ENCODE assay signal across 8 mouse cellular contexts in genomic region chr2:104493021-104493950, GRCm38 (mm10). TPM values are rescaled to one million over a fixed set of nuclear protein-coding genes. Genes with fewer than 3 reads are reported as not detected.
DNase-seq lines count a peak whose midpoint lies in the region; ATAC-seq and TF ChIP-seq lines count a peak whose summit lies in the region.

No protein-coding gene starts in this region.

- intact Hi-C loops in gastrocnemius, adult 2 months (cut with DNase I): loop anchor here (2.0 to 10.0 kb wide), 3 partner anchors 24 to 698 kb away; partner anchors contain the start of gene Caprin1

- peaks cover 5% of the 10 kb centered on the region for H3K4me1 ChIP-seq in cortical plate, adult 2 months (ENCODE audit: control insufficient read depth, insufficient read depth, low read length)

- H3K27ac ChIP-seq in cortical plate, adult 2 months (ENCODE audit: insufficient read depth, low read length): peak overlapping the region; percentile 100
- peak overlapping the region; percentile 100 for H3K27ac ChIP-seq in gastrocnemius, adult 2 months

- no peak for TF ChIP-seq CTCF in cortical plate, adult 2 months (IDR thresholded peaks at IDR 0.05; ENCODE audit: extremely low read depth, insufficient read depth, low read length)
- peak; percentile 38; the same call in 1 of the 2 replicates for TF ChIP-seq CTCF in gastrocnemius, adult 2 months (IDR thresholded peaks at IDR 0.05)

- peak; percentile 60 for TF ChIP-seq POLR2A in cortical plate, adult 2 months (IDR thresholded peaks at IDR 0.05; ENCODE audit: extremely low read depth, insufficient read depth, low read length)

- DNase-seq in adipocyte (ENCODE audit: low spot score): peak; percentile 90
- peak; percentile 95 for DNase-seq in gastrocnemius, adult 2 months
- DNase-seq in induced T-regulatory cell, adult 2 months (ENCODE audit: low read depth): peak; percentile 86
- DNase-seq in left cerebral cortex, adult 8-10 months (ENCODE audit: low spot score in 2 of 2): peak; percentile 71 to 80
- DNase-seq in right cerebral cortex, postnatal 10 days (ENCODE audit: low spot score in 2 of 2): peak; percentile 89
- DNase-seq in urinary bladder, postnatal 14 days (ENCODE audit: low spot score): peak; percentile 83

- peak; percentile 76 for ATAC-seq in megakaryocyte, adult 5-6 weeks (ENCODE audit: poor library complexity, severe bottlenecking)

- H3K4me3 ChIP-seq in cortical plate, adult 2 months (ENCODE audit: insufficient read depth, low read length): peak overlapping the region; percentile 81
- peak overlapping the region; percentile 100 for H3K4me3 ChIP-seq in gastrocnemius, adult 2 months

RNA-seq across cellular contexts. Expression of gene Hipk3, which starts 1.0 kb away (rescaled TPM):
- polyA plus RNA-seq in cortical plate, adult 2 months (2012; rRNA removed): 36.9 and 37.9 TPM in 2 replicates
- 100 to 1,000 TPM; 228 to 267 TPM for total RNA-seq in gastrocnemius, adult 2 months (2021)
- 100 to 1,000 TPM in 2 of 4 experiments, 10 to 100 TPM in 2; 91.0 to 102 (median 98.9) TPM for total RNA-seq in left cerebral cortex, adult 8-10 months (2022)
- total RNA-seq in megakaryocyte, adult 5-6 weeks (2015): 50.2 and 53.1 TPM in 2 replicates
- total RNA-seq in megakaryocyte, adult 5-6 weeks (2017): 39.1 and 50.4 TPM in 2 replicates

Comparison
In these comparisons a context has a peak if more than half of its experiments do, and no peak if none do; other contexts are left out.
1. Peak in every context shown above with its lines: DNase-seq, ATAC-seq, H3K4me3 ChIP-seq and H3K27ac ChIP-seq.